Mouse (Mus musculus): ENCODE measurements around the gene Zfp385c.

Zfp385c gene

GRCm38 (mm10) chr11:100685371-100685770 lies 6.9 kb downstream of the Zfp385c start:
- no peak for DNase-seq

DNA sequence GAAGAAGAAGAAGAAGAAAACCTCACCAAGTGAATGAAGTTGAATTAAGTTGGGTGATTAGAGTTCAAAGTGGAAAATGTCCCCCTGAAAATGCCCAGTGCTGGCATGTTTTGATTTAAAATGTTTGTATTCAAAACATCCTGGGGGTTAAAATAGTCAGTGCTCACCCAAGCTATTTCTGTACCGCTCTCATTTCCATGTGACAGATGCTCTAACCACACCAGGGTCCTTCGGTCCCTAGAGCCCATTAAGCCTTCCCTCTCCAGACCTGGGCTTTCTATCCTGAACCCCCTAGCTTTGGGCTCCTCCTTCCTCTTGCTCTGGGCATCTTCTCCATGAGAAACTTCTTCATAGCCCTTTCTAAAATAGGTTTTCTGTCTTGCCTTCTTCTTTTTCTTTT lies 8.2 kb downstream of the Zfp385c start:
- no peak for DNase-seq

DNA sequence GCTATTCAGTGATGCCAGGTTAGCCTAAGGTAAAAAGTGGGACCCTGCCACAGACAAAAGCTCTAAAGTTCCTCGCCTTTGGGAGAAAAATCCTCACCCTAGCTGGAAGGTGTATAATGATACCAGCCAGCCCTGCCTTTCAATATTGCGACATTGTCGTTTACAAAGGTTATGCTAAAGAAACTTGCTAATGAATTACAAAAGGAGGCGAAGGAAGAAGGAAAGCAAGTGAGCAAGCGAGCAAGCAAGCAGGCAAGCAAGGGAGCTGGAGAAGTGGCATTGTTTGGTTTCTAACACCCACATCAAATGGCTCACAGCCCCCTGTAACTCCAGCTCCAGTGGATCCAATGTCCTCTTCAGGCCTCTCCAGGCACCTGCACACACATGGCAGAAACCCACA lies 9.7 kb downstream of the Zfp385c start:
- DNase-seq: no peak

GRCm38 (mm10) chr11:100681826-100682225 lies 10.4 kb downstream of the Zfp385c start:
- no peak for DNase-seq

- no peak for DNase-seq
These were observed 14.4 kb downstream of the Zfp385c start for GRCm38 (mm10) chr11:100677810-100678209.

DNA sequence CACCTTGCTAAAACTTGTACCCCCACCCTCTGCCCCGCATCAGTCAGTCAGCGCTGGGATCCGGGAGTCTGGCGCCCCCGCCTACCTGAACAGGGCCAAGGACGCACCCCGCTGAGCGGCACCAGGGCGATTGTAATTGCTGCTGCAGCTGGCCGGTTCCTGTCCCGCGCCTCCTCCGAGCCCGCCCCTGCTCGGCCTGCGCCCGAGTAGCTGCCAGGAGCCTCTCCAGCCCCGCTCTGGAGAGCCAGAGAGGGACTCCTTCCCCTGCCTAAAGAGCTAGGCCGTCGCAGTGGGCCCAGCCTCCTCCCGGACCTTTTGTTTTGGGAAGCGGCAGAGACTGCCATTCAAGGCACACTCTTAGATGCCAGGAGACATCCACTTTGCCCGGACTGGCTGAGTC lies 19.1 kb downstream of the Zfp385c start:
- DNase-seq: no peak

GRCm38 (mm10) chr11:100671956-100672355 lies 20.3 kb downstream of the Zfp385c start:
- DNase-seq: no peak

DNA sequence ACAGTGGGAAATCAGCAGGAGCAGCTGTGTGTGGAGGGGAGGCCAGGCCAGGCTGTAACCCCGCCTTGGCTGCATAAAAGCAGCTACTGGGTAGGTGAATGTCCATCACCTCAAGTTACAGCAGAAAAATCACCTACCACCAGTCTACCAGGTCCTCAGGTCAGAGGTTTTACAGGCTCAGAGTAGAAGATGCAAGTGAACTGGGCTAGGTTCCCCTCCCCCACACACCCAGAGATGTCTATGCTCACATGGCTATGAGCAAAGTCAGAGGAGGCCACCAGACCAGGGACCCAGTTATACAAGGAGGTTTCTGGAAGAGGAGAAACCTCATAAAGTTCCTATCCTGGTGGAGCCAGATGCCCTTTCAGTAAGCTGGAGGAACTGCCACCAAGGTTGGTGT lies 21.2 kb downstream of the Zfp385c start:
- DNase-seq: no peak

- no peak for DNase-seq
These were observed 32.4 kb downstream of the Zfp385c start for GRCm38 (mm10) chr11:100659806-100660205.

DNA sequence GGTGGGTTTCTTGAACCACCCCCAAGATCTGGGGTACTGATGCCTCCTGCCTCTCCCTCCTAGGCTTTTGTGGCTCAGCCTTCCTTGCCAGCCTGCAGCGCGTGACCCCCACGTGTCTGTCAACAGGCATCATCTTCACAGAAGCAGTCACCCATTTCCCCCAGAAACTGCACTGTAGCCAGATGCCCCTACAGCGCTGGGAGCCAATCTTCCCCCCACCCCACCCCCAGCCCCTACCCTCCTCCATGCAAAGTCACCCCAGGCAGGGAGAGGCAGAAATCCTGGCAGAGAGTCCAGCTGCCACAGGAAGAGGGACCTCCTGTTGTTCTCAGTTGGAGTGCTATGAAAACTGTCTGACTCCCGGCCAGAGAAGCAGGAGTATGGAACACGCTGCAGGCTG lies 35.8 kb downstream of the Zfp385c start:
- DNase-seq: no peak

GRCm38 (mm10) chr11:100655589-100655988 lies 36.7 kb downstream of the Zfp385c start:
- peak; percentile 14 for DNase-seq

- DNase-seq: no peak
These were observed 40.5 kb downstream of the Zfp385c start for GRCm38 (mm10) chr11:100651748-100652147.

DNA sequence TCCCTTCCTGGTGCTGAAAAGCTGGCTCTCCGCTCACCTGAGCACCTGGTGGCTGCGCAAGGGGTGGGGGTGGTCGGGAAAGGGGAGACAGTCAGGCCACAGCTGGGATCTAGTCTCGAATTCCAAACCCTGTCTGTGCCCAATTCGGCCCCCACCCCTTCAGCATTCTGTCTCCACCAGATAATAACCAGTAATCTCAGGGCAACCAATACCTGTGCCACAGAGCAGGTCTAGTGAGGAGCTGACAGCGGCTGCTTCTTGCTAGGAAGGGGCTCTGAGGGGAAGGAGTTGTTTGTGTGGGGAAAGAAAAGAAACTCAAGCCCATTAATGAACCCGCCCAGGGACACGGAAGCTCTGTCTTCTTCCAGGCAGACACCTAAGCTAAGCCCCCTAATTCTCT lies 41.0 kb downstream of the Zfp385c start:
- DNase-seq: no peak

- no peak for DNase-seq
These were observed 43.9 kb downstream of the Zfp385c start for GRCm38 (mm10) chr11:100648405-100648804.

DNA sequence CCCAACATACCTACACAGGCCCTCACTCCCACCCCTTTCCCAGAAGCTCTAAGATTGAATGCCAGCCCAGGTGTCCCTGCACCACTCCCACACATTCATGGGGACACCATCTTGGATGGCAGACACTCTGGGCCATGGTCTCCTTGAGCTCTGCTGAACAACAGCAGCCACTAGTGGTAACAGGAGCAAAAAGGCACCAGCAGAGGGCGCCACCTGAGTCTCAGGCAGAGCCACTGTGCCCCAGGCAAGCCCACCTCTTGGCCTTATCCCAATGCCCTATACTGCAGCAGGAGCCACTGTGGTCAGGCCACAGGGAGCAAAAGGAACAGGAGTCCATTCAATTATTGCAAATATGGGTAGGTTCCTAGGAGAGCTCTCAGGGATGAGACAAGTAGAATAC lies 46.0 kb downstream of the Zfp385c start:
- DNase-seq: peak; percentile 78

DNA sequence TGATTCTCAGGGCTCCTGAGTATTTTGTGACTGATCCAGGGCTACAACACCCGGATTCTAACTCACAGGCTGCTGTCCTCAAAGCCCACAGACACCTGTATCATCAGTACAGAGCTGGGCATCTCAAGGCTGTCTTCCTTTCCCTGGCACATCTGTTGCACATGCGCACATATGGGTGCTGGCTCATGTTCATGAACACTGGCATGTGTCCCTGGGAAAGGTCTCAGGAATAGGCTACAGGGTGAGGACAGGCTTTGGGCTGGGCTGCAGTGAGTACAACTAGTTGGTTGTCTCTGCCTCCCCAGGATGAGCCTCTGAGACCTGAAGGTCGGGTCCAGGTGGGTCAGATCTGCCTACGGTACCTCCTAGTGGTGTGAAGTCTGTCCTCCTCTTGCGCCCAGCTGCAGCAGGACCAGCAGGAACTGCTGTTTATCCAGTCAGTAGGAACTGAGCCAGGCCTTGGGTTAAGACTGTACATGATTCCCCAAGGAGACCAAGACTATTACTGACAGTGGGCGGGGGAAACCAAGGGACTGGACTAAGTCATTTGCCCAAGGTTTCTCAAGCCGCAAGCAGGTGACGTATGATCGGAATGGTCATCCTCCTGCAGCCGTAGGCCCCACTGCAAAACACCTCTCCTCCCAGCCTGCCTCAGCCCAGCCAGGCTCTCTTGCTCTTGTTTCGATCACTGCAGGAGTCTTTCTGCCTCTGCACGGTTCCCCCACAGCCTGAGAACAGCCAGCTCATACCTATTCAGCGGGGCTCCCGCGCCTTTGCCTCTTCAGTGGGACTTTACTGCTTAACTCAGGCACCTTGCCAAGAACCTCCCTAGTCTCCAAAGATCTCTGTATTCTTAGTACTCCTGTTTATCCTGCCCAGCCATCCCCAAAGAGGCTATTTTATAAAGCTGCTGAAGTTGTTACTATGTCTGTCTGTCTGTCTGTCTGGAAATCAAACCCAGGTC lies 48.4 kb downstream of the Zfp385c start:
- no peak for DNase-seq

DNA sequence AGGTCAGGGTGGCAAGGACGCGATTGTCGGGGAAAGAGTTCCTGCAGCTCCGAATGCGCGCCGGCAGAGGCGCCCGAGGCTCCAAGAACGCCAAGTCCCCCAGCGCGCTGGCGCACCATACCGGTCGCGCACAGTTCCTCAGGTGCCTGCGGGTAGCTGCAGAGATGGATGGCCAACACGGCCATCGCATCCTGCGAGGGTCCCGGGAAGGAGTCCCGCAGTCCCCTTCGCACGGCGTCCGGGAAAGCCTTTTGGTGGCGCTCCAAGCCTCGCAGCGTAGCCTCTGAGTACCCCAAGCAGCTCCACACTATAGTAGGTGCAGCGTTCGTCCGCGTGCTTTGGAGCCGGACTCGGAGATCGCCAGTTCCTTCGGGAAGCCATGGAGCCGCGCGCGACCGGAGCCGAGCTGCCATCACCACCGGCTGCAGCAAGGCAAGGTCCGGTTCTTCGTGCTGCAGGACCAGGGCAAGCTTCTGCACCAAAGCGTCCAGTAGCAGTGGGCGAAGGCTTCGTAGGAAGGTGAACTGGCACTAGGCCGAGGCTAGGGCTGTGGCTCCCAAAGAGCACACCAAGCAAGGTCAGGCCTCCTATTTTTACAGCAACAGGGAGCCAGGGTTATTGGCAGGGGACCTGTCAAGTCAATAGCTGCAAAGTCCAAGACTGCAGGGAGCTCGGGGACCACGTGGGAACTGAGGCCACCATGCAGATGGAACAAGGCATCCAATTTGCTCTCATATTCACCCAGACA lies 51.9 kb downstream of the Zfp385c start:
- DNase-seq: peak; percentile 45

DNA sequence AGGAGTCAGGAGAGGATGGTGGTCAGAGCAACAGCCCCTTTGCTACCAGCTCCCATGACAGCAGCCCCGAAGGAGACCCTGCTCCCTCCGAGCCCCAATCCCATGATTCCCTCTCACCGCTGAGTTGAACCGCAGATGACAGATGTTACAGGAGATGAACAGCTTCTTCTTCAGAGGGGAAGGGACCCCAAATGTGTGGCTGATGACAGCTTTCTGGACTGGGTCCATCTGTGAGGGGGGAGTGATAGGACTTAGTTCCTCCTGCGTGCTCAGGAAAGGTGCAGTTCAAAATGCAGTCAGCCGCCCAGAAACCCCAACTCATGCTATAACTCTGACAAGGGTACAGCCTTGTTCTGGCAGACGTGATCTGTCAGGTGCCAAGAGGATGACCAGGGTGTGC lies 57.7 kb downstream of the Zfp385c start:
- no peak for DNase-seq

GRCm38 (mm10) chr11:100628862-100629352 lies 63.3 kb downstream of the Zfp385c start:
- DNase-seq: no peak

DNA sequence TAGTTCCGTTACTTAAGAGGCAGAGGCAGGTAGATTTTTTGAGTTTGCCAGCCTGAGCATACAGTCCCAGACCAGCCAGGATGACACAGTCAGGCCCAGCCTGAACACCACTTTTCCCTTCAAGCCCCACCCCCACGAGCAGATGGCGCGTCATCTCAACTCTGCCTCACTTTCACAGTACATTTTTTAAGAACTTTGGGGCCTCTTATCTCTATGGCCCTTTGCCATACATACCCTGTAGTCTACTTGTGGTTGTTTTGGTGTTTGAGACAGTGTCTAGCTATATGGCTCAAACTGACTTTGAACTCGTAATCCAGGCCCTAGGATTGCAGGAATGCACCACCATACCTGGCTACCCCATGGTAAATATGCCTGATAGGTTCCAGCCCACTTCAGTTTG lies 64.2 kb downstream of the Zfp385c start:
- DNase-seq: no peak

- DNase-seq: peak; percentile 80
These were observed 65.5 kb downstream of the Zfp385c start for GRCm38 (mm10) chr11:100626701-100627195.

- DNase-seq: no peak
These were observed 66.2 kb downstream of the Zfp385c start for GRCm38 (mm10) chr11:100625754-100626700.
